Mouse (Mus musculus): ENCODE data around the gene S1pr1.

S1pr1 gene

DNA sequence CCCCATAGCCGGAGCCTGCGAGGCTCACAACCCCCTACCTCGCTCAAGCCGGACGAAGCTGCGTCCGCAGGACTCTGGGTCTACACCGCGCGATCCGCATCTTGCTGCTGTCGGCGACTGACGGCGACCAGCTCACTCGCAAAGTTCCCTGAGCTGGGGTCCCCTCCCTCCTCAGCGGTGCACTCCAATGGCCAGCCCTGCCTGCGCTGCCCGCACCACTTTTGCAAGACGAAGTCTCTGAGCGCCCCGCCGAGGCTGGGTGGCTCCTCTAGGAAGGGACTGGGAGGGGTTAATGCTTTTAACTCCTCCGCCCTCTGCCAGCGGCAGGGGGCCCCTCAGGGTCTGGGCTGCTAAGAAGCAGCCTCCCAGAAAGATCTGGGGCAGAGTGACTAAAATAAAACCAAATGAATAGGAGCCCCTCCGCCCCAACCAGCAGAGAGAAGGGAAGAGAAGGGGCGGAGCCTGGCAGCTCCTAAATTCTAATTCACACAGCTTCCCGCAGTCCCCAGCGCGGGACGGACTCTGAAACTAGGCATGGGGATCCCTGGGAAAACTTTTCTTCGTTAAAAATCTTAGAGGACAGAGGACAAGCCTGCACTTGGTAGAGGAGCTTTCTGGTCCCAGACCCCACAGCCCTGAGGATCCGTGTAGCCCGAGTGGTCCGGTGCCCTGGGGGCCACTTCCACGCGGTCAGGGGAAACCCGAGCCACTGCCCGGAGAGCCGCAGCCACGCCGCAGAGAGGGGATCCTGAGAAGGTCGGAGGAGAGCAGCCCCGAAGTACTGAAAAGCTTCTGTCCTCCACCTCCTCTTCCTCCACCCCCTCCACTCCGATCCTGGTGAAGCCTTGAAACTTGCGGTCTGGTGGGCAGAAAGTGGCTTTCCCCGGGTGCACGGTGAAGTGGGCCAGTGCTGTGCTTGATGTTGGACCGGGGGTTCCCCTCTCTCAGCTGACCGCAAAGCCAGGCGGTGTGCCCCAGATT is at the start of gene S1pr1:
TSS of gene S1pr1 (minus strand) at position 402 of the 981 bp plus-strand sequence.
- no peak for DNase-seq (ENCODE audit: low spot score)

DNA sequence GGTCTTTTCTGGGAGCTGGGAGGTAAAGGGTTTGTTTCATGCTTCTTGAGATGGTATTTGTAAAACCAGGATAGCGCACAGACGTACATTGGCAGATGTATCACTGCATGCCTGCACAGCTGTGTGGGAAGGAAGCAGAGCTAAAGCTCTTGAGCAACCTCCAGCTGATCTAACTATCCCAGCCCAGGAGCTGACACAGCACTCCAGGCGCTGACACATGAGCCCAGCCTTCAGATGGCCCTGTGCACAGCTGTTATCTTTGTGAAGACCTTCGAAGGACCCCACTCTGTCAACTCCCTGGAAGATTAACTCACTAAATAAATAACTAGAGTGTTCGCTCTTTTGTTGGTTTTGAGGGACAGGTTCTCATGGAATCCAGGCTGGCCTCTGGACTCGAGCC is 48.4 kb upstream of the S1pr1 start:
- DNase-seq (ENCODE audit: low spot score) = no peak

DNA sequence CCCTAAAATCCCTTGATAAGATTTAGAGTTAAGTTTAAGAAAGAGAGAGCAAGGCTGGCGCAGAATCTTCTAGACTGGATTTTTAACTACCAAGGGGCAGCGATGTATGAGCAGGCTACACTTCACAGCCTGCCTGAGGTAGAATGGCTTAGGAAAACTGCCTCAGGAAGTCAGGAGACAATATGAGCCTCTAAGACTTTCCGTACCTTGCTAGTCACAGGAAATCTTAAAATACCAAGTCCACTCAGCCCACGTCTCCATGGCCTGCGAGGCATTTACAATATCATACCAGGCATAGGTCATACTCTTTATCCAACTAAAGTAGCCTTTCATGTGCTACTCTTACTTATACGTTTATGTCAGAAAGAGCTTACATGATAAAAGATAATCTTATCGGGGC is 48.0 kb upstream of the S1pr1 start:
- no peak for DNase-seq (ENCODE audit: low spot score)

DNA sequence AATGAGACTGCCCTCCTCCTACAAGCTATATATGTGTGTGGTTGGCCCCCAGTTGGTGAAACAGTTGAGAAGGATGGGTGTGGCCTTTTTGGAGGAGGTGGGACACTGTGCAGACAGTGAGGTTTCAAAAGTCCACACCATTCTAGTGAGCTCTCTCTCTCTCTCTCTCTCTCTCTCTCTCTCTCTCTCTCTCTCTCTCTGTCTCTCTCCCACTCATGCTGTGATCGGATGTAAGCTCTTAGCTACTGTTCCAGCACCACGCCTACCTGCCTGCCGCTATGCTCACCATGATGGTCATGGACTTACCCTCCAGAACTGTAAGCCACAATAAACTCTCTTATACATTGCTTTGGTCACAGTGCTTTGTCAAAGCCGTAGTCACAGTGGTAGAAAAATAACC is 44.8 kb upstream of the S1pr1 start:
- DNase-seq (ENCODE audit: low spot score) = no peak

DNA sequence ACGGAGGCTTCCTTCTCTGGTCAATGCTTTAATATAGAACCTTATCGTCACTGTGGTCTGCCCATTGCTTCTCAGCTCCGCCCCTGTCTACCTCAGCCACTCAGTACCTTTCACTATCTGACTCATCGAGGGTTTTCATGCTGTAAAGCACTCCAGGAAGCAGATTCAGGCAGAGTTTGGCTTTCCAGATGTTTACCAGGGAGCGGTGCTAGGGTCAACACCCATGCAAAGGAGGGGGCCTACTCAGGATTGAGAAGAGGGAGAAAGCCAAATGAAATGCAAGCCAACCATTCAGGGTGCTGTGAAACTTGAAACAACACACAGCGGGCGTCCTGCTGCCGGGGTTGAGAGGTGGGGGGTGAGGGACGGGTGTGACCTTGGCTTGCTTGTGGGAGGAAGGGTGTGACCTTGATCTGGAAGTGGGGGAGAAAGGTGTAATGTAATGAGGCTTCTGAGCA is 43.6 kb upstream of the S1pr1 start:
- no peak for DNase-seq (ENCODE audit: low spot score)

- DNase-seq (ENCODE audit: low spot score) = no peak
Measured at GRCm38 (mm10) chr3:115754466-115754865, 39.6 kb upstream of the S1pr1 start.

DNA sequence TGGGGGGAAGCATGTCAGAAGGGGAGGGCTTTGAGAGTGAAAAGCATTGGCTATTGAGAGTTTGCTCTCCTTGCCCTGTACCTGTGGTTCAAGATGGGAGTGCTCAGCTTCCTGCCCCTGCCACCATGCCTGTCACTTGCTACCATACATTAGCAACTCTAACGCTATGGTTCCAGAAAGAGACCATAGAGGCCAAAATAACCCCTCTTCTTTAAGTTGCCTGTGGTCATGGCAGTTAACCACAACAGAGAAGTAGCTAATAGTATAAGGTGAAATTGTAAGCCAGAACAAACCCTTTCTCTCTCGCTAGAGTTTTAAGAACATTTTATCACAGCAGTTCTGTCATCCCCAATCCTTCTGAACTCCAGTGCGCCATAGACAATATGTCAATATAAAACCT is 35.5 kb upstream of the S1pr1 start:
- no peak for DNase-seq (ENCODE audit: low spot score)

GRCm38 (mm10) chr3:115748289-115748989 is 33.6 kb upstream of the S1pr1 start:
- DNase-seq (ENCODE audit: low spot score) = no peak

DNA sequence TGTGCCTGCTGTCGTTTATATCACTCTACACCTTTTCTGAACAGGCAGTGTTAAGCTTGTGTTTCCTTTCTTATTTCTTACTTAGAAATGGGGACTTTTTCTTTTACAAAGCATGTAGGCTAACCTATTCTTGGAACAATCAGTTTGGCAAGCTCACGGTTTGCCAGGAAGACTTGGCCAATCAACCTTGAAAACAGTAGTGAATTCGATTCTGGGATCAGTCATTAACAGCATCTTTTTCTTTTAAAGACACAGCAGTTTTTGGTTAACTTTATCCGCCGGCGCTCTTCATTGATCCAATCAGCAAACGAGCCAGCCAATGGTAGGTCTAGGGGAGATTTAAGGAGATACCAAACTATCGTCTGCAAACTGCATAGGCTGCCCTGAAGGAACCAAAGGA is 31.6 kb upstream of the S1pr1 start:
- no peak for DNase-seq (ENCODE audit: low spot score)

DNA sequence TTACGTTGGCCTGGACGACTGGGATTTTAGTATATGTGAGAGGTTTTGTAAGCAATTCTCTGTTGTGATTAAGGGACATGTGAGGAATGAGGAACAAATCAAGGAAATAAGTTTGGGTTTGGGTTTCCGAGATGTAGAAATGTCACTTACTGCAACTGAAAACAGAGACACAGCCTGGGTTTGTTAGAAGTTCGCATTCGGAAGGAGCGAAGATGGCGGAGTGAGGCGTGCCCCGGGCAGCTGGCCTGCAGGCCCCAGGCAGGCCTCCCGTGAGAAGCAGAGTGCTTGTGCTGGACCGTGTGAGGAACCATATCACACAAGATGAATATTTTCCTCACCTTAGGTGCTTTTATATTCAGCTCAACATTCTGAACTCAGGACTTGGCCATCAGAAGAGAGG is 30.2 kb upstream of the S1pr1 start:
- DNase-seq (ENCODE audit: low spot score) = no peak

- DNase-seq (ENCODE audit: low spot score) = no peak
Measured at GRCm38 (mm10) chr3:115738524-115738923, 23.7 kb upstream of the S1pr1 start.

DNA sequence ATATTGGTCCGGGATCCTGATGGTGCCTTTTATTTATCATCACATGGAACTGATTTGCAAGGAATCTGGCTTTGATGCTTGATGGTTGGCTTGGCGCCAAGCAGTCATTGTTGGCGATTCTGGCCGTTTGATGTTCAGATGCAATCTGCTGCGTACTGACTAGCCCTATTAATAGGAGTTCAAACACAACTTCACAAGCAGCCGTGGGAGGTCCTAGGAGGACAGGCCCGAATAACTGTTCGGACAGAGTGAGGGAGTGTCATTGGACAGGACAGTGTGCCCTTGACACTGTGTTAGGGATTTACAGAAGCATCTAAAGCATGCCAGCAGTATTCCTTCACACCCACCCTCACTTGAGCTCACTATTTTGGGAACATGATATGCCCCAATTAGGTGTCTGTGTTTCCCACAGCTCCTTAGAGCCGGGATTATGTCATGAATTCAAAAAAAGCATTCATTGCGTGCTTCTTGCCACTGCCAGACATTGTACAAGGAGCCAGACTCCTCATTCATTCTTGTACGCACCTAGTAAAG is 23.0 kb upstream of the S1pr1 start:
- no peak for DNase-seq (ENCODE audit: low spot score)

DNA sequence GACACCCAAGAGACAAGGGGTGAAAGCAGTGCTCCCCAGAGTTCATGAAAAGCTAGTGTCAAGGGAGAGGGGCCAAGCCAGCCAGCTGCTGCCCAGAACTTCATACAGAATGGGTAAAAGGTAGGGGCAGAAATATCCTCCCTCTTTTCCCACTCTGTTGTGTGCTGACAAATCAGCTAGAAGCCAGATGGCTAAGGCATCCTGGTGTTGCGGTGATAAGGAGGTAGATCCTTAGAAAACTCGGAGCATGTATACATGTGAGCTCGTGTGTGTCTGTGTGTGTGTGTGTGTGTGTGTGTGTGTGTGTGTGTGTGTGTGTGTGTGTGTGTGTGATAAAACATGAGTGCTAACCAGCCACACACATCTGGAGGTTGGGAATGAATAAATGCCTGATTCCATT is 20.7 kb upstream of the S1pr1 start:
- DNase-seq (ENCODE audit: low spot score) = no peak

DNA sequence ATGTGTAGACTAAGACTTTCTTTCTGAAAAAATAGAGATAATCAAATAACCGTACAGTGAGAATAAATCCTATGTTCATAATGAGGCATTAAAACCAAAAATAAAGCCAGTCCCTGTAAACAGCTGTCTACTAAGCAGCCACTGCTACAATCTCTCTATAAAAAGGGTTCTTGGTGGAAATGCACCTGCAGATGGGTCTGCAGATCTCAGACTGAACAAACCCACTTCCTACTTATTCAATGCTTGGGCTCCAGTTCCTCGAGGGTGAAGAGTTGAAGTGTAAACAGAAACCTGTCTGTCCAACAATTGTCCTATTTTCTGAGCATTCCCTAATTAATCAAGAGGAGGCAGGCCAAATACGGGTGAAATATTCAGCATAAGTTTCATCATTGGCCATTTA is 20.0 kb upstream of the S1pr1 start:
- no peak for DNase-seq (ENCODE audit: low spot score)

GRCm38 (mm10) chr3:115730336-115730735 is 15.5 kb upstream of the S1pr1 start:
- no peak for DNase-seq (ENCODE audit: low spot score)

- no peak for DNase-seq (ENCODE audit: low spot score)
Measured at GRCm38 (mm10) chr3:115729187-115729586, 14.3 kb upstream of the S1pr1 start.

- no peak for DNase-seq (ENCODE audit: low spot score)
Measured at GRCm38 (mm10) chr3:115728211-115728610, 13.3 kb upstream of the S1pr1 start.

DNA sequence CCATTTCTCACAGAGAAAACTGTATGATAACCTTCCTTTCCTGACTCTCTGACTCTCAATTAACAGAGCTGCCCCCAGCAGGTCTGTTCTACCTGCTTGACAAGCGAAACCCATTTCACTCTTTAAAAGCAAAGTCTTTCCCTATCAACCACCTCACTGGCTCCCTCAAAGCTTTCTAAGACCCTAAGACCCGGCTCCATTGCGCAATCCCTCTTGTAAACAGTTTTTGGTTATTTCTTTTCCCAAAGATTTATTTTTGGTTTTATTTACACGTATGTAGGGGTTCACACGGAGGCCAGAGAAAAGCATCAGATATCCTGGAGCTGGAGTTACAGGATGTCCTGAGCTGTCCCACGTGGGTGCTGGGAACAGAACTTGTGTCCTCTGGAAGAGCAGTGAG is 4.0 kb upstream of the S1pr1 start:
- no peak for DNase-seq (ENCODE audit: low spot score)

- no peak for DNase-seq (ENCODE audit: low spot score)
Measured at GRCm38 (mm10) chr3:115715900-115716515, 1.1 kb upstream of the S1pr1 start.

- DNase-seq (ENCODE audit: low spot score) = no peak
Measured at GRCm38 (mm10) chr3:115714049-115714435, 830 bp downstream of the S1pr1 start.

- no peak for DNase-seq (ENCODE audit: low spot score)
Measured at GRCm38 (mm10) chr3:115713417-115714048, 1.3 kb downstream of the S1pr1 start.

GRCm38 (mm10) chr3:115712808-115713200 is 2.1 kb downstream of the S1pr1 start:
- no peak for DNase-seq (ENCODE audit: low spot score)
